Mouse (Mus musculus) neural tube, embryonic 11.5 days (tissue): Measurements from ENCODE around the gene Ilkap. TPM values are rescaled to one million over a fixed set of nuclear protein-coding genes. Genes with fewer than 3 reads are reported as not detected.

Experiments
- ATAC-seq: fragments of 200-750 bp; cut with Nextera tagmentation; 2 replicates; pipeline ENCODE4 v1.8.0; 2017; ENCODE audit warnings: moderate number of reproducible peaks, mild to moderate bottlenecking, moderate TSS enrichment, moderate library complexity; ENCODE audit not compliant: insufficient read depth, low FRiP score, low TSS enrichment
- DNase-seq: peaks from one replicate; pipeline ENCODE4 v3.0.0-alpha.2; 2015; ENCODE audit warnings: low spot score
- H3K27ac ChIP-seq: fragments of 300-500 bp; sonication (generic); 2 replicates; pipeline ENCODE4 v1.5.1; 2014; ENCODE audit warnings: low read depth, mild to moderate bottlenecking, low read length
- H3K27me3 ChIP-seq: fragments of 300-500 bp; sonication (generic); 2 replicates; pipeline ENCODE4 v1.6.1; 2014; ENCODE audit warnings: mild to moderate bottlenecking, low read length, mixed read lengths; ENCODE audit not compliant: control insufficient read depth, insufficient read depth
- H3K36me3 ChIP-seq: fragments of 300-500 bp; sonication (generic); 2 replicates; pipeline ENCODE4 v1.6.1; 2014; ENCODE audit warnings: mild to moderate bottlenecking, low read length, moderate library complexity, mixed read lengths; ENCODE audit not compliant: control insufficient read depth, insufficient read depth
- H3K4me1 ChIP-seq: fragments of 300-500 bp; sonication (generic); 2 replicates; pipeline ENCODE4 v1.6.1; 2014; ENCODE audit warnings: low read length, mixed read lengths; ENCODE audit not compliant: control insufficient read depth, insufficient read depth
- H3K4me2 ChIP-seq: fragments of 300-500 bp; sonication (generic); 2 replicates; pipeline ENCODE4 v1.6.1; 2014; ENCODE audit warnings: low read depth, mild to moderate bottlenecking, moderate library complexity
- H3K4me3 ChIP-seq: fragments of 300-500 bp; sonication (generic); 2 replicates; pipeline ENCODE4 v1.5.1; 2014; ENCODE audit warnings: low read depth, low read length
- H3K9ac ChIP-seq: fragments of 300-500 bp; sonication (generic); 2 replicates; pipeline ENCODE4 v1.6.1; 2014; ENCODE audit warnings: mild to moderate bottlenecking, low read length
- H3K9me3 ChIP-seq: fragments of 300-500 bp; sonication (generic); 2 replicates; pipeline ENCODE4 v1.6.1; 2016; ENCODE audit warnings: low read length; ENCODE audit not compliant: control insufficient read depth
- WGBS: fragments of 180-500 bp; shearing (Covaris S2); extraction: QIAGEN DNeasy Blood & Tissue Kit; methylation state at CpG from one replicate; pipeline ENCODE4 v1.1.7; 2014; 5-methylcytosine and 5-hydroxymethylcytosine counted together
- polyA plus RNA-seq: library from polyadenylated mRNA; unstranded; fragments of >200 nt; fragmentation: Nextera tagmentation; extraction: Ambion mirVana; gene quantifications from 2 replicates; pipeline ENCODE4 v1.2.1, GENCODE M21; 2014

The Ilkap gene
- 165 and 178 TPM in 2 replicates for polyA plus RNA-seq

DNA sequence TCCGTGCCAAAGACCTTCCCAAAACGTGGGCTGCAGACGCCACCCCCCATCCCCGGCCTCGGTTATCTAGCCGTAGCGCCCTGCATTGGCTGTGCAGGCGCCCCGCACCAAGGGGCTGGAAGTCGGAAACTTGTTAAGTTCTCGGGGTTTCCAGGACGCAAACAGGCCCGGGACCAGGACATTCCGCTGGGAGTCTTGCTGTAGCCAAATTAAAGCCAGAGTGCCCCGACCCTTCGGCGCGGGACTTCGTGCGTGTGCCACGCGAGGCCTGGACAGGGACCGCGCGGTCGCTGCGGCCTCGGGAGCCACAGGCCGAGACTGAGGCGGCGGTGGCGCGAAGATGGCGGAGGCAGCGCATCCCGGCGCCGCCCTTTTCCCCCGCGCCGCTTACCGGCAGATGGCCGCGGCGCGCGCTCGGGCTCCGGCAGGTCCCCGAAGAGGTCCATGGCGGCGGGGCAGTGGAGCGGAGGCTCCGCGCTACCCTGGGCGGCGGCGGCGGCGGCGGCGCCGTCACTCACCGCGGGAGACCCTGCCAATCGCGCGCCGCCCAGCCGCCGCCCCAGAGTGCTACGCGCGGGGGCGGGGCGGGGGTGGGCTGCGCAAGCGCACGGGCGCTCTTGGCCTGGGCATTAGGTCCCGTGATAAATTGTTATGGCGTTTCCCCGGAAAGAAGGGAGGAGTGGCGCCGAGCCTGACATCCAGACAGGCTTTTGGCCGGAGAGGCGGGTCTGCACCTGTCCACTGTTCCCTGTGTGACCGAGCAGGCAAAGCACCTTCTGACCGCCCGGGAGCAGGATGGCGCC, at the start of gene Ilkap:
Ilkap (minus strand) TSS at position 556 of the 803 bp plus-strand sequence.
- no peaks in the 10 kb centered on the region for H3K27me3 ChIP-seq
- under 1% methylated on average over 60 of the region's 91 CpGs for WGBS
- H3K36me3 ChIP-seq: no peaks in the 10 kb centered on the region; the same call in 1 of the 2 replicates
- peak; percentile 92 for DNase-seq
- ATAC-seq: peak; percentile 92
- peak within 1 kb of the TSS; percentile 90 for H3K4me2 ChIP-seq
- H3K4me3 ChIP-seq: peak within 1 kb of the TSS; percentile 86
- peak within 1 kb of the TSS; percentile 86 for H3K9ac ChIP-seq
- H3K4me1 ChIP-seq: peaks cover 12% of the 10 kb centered on the region
- H3K27ac ChIP-seq: peak within 1 kb of the TSS; percentile 67
- no peaks in the 10 kb centered on the region for H3K9me3 ChIP-seq

- WGBS: 86% methylated on average over 4 of the region's 4 CpGs
- H3K9me3 ChIP-seq: no peaks in the 10 kb centered on the region
- no peak overlapping the region for H3K9ac ChIP-seq
- H3K27ac ChIP-seq: no peak overlapping the region
- ATAC-seq: no peak
- no peaks in the 10 kb centered on the region for H3K4me1 ChIP-seq
- H3K27me3 ChIP-seq: no peaks in the 10 kb centered on the region
- no peaks in the 10 kb centered on the region for H3K36me3 ChIP-seq
- no peak overlapping the region for H3K4me2 ChIP-seq
- no peak overlapping the region for H3K4me3 ChIP-seq
- DNase-seq: no peak
These were observed 47.9 kb upstream of the Ilkap start for GRCm38 (mm10) chr1:91446511-91446910.

GRCm38 (mm10) chr1:91446060-91446459, 47.4 kb upstream of the Ilkap start:
- no peak overlapping the region for H3K4me3 ChIP-seq
- H3K9ac ChIP-seq: no peak overlapping the region
- H3K27me3 ChIP-seq: no peaks in the 10 kb centered on the region
- H3K4me1 ChIP-seq: no peaks in the 10 kb centered on the region
- H3K27ac ChIP-seq: no peak overlapping the region
- WGBS: 88% methylated on average over 8 of the region's 8 CpGs
- H3K36me3 ChIP-seq: no peaks in the 10 kb centered on the region
- ATAC-seq (no peak), DNase-seq (no peak)
- no peak overlapping the region for H3K4me2 ChIP-seq
- H3K9me3 ChIP-seq: no peaks in the 10 kb centered on the region

GRCm38 (mm10) chr1:91444841-91445830, 46.5 kb upstream of the Ilkap start:
- no peaks in the 10 kb centered on the region for H3K9me3 ChIP-seq
- no peak overlapping the region for H3K9ac ChIP-seq
- H3K27me3 ChIP-seq: no peaks in the 10 kb centered on the region
- DNase-seq: no peak
- 92% methylated on average over 17 of the region's 17 CpGs for WGBS
- H3K36me3 ChIP-seq: no peaks in the 10 kb centered on the region
- H3K4me3 ChIP-seq: no peak overlapping the region
- H3K4me2 ChIP-seq: no peak overlapping the region
- no peak overlapping the region for H3K27ac ChIP-seq
- no peaks in the 10 kb centered on the region for H3K4me1 ChIP-seq
- ATAC-seq: no peak

- WGBS: 81% methylated on average over 6 of the region's 7 CpGs
- no peak overlapping the region for H3K27ac ChIP-seq
These were observed 43.9 kb upstream of the Ilkap start for GRCm38 (mm10) chr1:91442350-91442990.

DNA sequence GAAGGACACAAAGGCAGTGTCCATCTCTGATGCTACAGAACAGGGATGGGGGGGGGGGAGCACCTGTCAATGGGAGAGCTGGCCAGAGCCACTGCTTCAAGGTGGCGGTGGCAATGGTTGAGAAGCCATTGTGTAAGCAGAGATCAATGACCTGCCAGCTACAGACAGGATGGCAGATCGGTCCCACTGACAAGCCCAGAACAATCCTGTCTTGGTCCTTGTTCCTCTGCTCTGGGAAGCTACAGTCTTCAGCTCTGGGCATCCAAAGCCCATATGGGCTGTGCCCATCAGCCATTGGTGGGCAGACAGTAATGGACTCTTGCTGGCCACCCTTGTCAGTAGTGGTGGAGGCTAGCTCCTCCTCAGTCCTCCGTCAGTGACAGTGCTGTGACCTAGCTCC, 43.2 kb upstream of the Ilkap start:
- Histone ChIP-seq H3K4me2 (no peak overlapping the region), H3K4me3 (no peak overlapping the region), H3K36me3 (no peaks in the 10 kb centered on the region), H3K4me1 (no peaks in the 10 kb centered on the region), H3K27ac (no peak overlapping the region), H3K9me3 (no peaks in the 10 kb centered on the region), H3K27me3 (no peaks in the 10 kb centered on the region), H3K9ac (no peak overlapping the region)
- ATAC-seq: no peak
- 88% methylated on average over 3 of the region's 3 CpGs for WGBS
- no peak for DNase-seq

More at GRCm38 (mm10) chr1:91442350-91442990, 43.9 kb upstream of the Ilkap start:
- no peaks in the 10 kb centered on the region for H3K36me3 ChIP-seq
- no peaks in the 10 kb centered on the region for H3K4me1 ChIP-seq
- no peaks in the 10 kb centered on the region for H3K27me3 ChIP-seq
- ATAC-seq: no peak
- H3K4me3 ChIP-seq: no peak overlapping the region
- DNase-seq: no peak
- no peak overlapping the region for H3K4me2 ChIP-seq
- H3K9me3 ChIP-seq: no peaks in the 10 kb centered on the region
- H3K9ac ChIP-seq: no peak overlapping the region

- no peaks in the 10 kb centered on the region for H3K36me3 ChIP-seq
- H3K4me2 ChIP-seq: no peak overlapping the region
- DNase-seq: no peak
- no peak overlapping the region for H3K4me3 ChIP-seq
- H3K27ac ChIP-seq: no peak overlapping the region
- H3K27me3 ChIP-seq: no peaks in the 10 kb centered on the region
- WGBS: 93% methylated on average over 8 of the region's 8 CpGs
- H3K9me3 ChIP-seq: no peaks in the 10 kb centered on the region
- no peak overlapping the region for H3K9ac ChIP-seq
- ATAC-seq: no peak
- H3K4me1 ChIP-seq: no peaks in the 10 kb centered on the region
These were observed 41.2 kb upstream of the Ilkap start for GRCm38 (mm10) chr1:91439776-91440175.

GRCm38 (mm10) chr1:91437573-91437972, 39.0 kb upstream of the Ilkap start:
- Histone ChIP-seq H3K36me3 (no peaks in the 10 kb centered on the region), H3K4me1 (no peaks in the 10 kb centered on the region), H3K4me3 (no peak overlapping the region), H3K27me3 (no peaks in the 10 kb centered on the region), H3K9me3 (no peaks in the 10 kb centered on the region), H3K27ac (no peak overlapping the region), H3K4me2 (no peak overlapping the region), H3K9ac (no peak overlapping the region)
- 81% methylated on average over 7 of the region's 7 CpGs for WGBS
- no peak for ATAC-seq
- no peak for DNase-seq
